Mouse (Mus musculus): ENCODE measurements around the gene 4930524J08Rik. TPM values are rescaled to one million over a fixed set of nuclear protein-coding genes. Genes with fewer than 3 reads are reported as not detected.
A peak's percentile ranks its signal among the peaks of the same experiment; 100 is the strongest.

The 4930524J08Rik gene
- polyA plus RNA-seq (2015; fragmentation: Nextera tagmentation; extraction: Ambion mirVana) = 0.52 and 0.84 TPM in 2 replicates

GRCm38 (mm10) chr5:99978699-99979442 is at the start of gene 4930524J08Rik, which contains the start of gene Hnrnpd:
4930524J08Rik (plus strand) TSS chr5:99979061.
Hnrnpd (minus strand) TSS chr5:99978938.
- H3K9me3 ChIP-seq (replicated peaks) = no peaks in the 10 kb centered on the region
- H3K36me3 ChIP-seq = no peaks in the 10 kb centered on the region
- under 1% methylated on average over 94 of the region's 97 CpGs for WGBS
- peak within 1 kb of the TSS; percentile 99 for H3K27ac ChIP-seq
- ATAC-seq (replicated peaks; ENCODE audit: insufficient number of reproducible peaks, insufficient read depth, low FRiP score, low read depth) = peak; percentile 97
- H3K4me1 ChIP-seq (replicated peaks) = peaks cover 22% of the 10 kb centered on the region
- H3K4me3 ChIP-seq = peak within 1 kb of the TSS; percentile 90
- peak within 1 kb of the TSS; percentile 83 for H3K4me2 ChIP-seq
- peak within 1 kb of the TSS; percentile 99 for H3K9ac ChIP-seq
- H3K27me3 ChIP-seq = no peaks in the 10 kb centered on the region

- no peak overlapping the region for H3K9ac ChIP-seq
- no peaks in the 10 kb centered on the region for H3K36me3 ChIP-seq
- H3K9me3 ChIP-seq (replicated peaks) = no peaks in the 10 kb centered on the region
- 74% methylated on average over 6 of the region's 6 CpGs for WGBS
- H3K27ac ChIP-seq = no peak overlapping the region
- ATAC-seq (replicated peaks; ENCODE audit: insufficient number of reproducible peaks, insufficient read depth, low FRiP score, low read depth) = no peak
- no peak overlapping the region for H3K4me3 ChIP-seq
- H3K4me2 ChIP-seq = no peak overlapping the region
- H3K27me3 ChIP-seq = no peaks in the 10 kb centered on the region
- no peaks in the 10 kb centered on the region for H3K4me1 ChIP-seq (replicated peaks)
Measured at GRCm38 (mm10) chr5:99931910-99932309, 47.0 kb upstream of the 4930524J08Rik start.

- Histone ChIP-seq H3K27ac (no peak overlapping the region), H3K9ac (no peak overlapping the region), H3K4me2 (no peak overlapping the region), H3K27me3 (no peaks in the 10 kb centered on the region), H3K36me3 (no peaks in the 10 kb centered on the region), H3K9me3 (replicated peaks) (no peaks in the 10 kb centered on the region), H3K4me3 (no peak overlapping the region), H3K4me1 (replicated peaks) (no peaks in the 10 kb centered on the region)
- ATAC-seq (replicated peaks; ENCODE audit: insufficient number of reproducible peaks, insufficient read depth, low FRiP score, low read depth) = no peak
- 70% methylated on average over 3 of the region's 3 CpGs for WGBS
Measured at GRCm38 (mm10) chr5:99939440-99939839, 39.4 kb upstream of the 4930524J08Rik start.

- Histone ChIP-seq H3K4me1 (replicated peaks) (no peaks in the 10 kb centered on the region), H3K27me3 (no peaks in the 10 kb centered on the region), H3K27ac (no peak overlapping the region), H3K9ac (no peak overlapping the region), H3K4me3 (no peak overlapping the region), H3K36me3 (peaks cover 6% of the 10 kb centered on the region; the same call in 1 of the 2 replicates), H3K4me2 (no peak overlapping the region), H3K9me3 (replicated peaks) (no peaks in the 10 kb centered on the region)
- no peak for ATAC-seq (replicated peaks; ENCODE audit: insufficient number of reproducible peaks, insufficient read depth, low FRiP score, low read depth)
- 75% methylated on average over 10 of the region's 10 CpGs for WGBS
Measured at GRCm38 (mm10) chr5:99941273-99941672, 37.6 kb upstream of the 4930524J08Rik start.

GRCm38 (mm10) chr5:99941776-99942502 is 36.9 kb upstream of the 4930524J08Rik start:
- H3K9ac ChIP-seq = no peak overlapping the region
- no peak overlapping the region for H3K4me2 ChIP-seq
- H3K9me3 ChIP-seq (replicated peaks) = no peaks in the 10 kb centered on the region
- WGBS = 56% methylated on average over 10 of the region's 10 CpGs
- no peak for ATAC-seq (replicated peaks; ENCODE audit: insufficient number of reproducible peaks, insufficient read depth, low FRiP score, low read depth)
- H3K36me3 ChIP-seq = peaks cover 6% of the 10 kb centered on the region; the same call in 1 of the 2 replicates
- H3K4me1 ChIP-seq (replicated peaks) = no peaks in the 10 kb centered on the region
- H3K4me3 ChIP-seq = no peak overlapping the region
- H3K27me3 ChIP-seq = no peaks in the 10 kb centered on the region
- H3K27ac ChIP-seq = no peak overlapping the region

GRCm38 (mm10) chr5:99952513-99952912 is 26.3 kb upstream of the 4930524J08Rik start:
- Histone ChIP-seq H3K4me1 (replicated peaks) (no peaks in the 10 kb centered on the region), H3K4me2 (no peak overlapping the region), H3K27ac (no peak overlapping the region), H3K9me3 (replicated peaks) (no peaks in the 10 kb centered on the region), H3K4me3 (no peak overlapping the region), H3K9ac (no peak overlapping the region), H3K27me3 (no peaks in the 10 kb centered on the region), H3K36me3 (peaks cover 4% of the 10 kb centered on the region; the same call in 1 of the 2 replicates)
- 75% methylated on average over 5 of the region's 5 CpGs for WGBS
- ATAC-seq (replicated peaks; ENCODE audit: insufficient number of reproducible peaks, insufficient read depth, low FRiP score, low read depth) = no peak

GRCm38 (mm10) chr5:99953883-99954282 is 25.0 kb upstream of the 4930524J08Rik start:
- Histone ChIP-seq H3K9me3 (replicated peaks) (no peaks in the 10 kb centered on the region), H3K4me3 (no peak overlapping the region), H3K4me1 (replicated peaks) (no peaks in the 10 kb centered on the region), H3K27me3 (no peaks in the 10 kb centered on the region), H3K27ac (no peak overlapping the region), H3K9ac (no peak overlapping the region), H3K36me3 (peaks cover 10% of the 10 kb centered on the region; the same call in 1 of the 2 replicates), H3K4me2 (no peak overlapping the region)
- 42% methylated on average over 1 of the region's 1 CpGs for WGBS
- ATAC-seq (replicated peaks; ENCODE audit: insufficient number of reproducible peaks, insufficient read depth, low FRiP score, low read depth) = no peak

GRCm38 (mm10) chr5:99958666-99959065 is 20.2 kb upstream of the 4930524J08Rik start:
- Histone ChIP-seq H3K27ac (no peak overlapping the region), H3K9ac (no peak overlapping the region), H3K4me2 (no peak overlapping the region), H3K36me3 (peaks cover 41% of the 10 kb centered on the region), H3K9me3 (replicated peaks) (no peaks in the 10 kb centered on the region), H3K4me3 (no peak overlapping the region), H3K4me1 (replicated peaks) (no peaks in the 10 kb centered on the region), H3K27me3 (no peaks in the 10 kb centered on the region)
- WGBS = 67% methylated on average over 1 of the region's 1 CpGs
- ATAC-seq (replicated peaks; ENCODE audit: insufficient number of reproducible peaks, insufficient read depth, low FRiP score, low read depth) = no peak

- Histone ChIP-seq H3K4me2 (no peak overlapping the region), H3K4me3 (no peak overlapping the region), H3K27ac (no peak overlapping the region), H3K4me1 (replicated peaks) (no peaks in the 10 kb centered on the region), H3K9ac (no peak overlapping the region), H3K27me3 (no peaks in the 10 kb centered on the region), H3K36me3 (peaks cover 48% of the 10 kb centered on the region), H3K9me3 (replicated peaks) (no peaks in the 10 kb centered on the region)
- WGBS = 83% methylated on average over 2 of the region's 2 CpGs
- no peak for ATAC-seq (replicated peaks; ENCODE audit: insufficient number of reproducible peaks, insufficient read depth, low FRiP score, low read depth)
Measured at GRCm38 (mm10) chr5:99959236-99959936, 19.5 kb upstream of the 4930524J08Rik start.

- no peak overlapping the region for H3K27ac ChIP-seq
- 70% methylated on average over 2 of the region's 2 CpGs for WGBS
- no peaks in the 10 kb centered on the region for H3K27me3 ChIP-seq
- H3K4me1 ChIP-seq (replicated peaks) = no peaks in the 10 kb centered on the region
- no peak overlapping the region for H3K4me2 ChIP-seq
- H3K9me3 ChIP-seq (replicated peaks) = no peaks in the 10 kb centered on the region
- no peak overlapping the region for H3K9ac ChIP-seq
- peaks cover 53% of the 10 kb centered on the region for H3K36me3 ChIP-seq
- no peak for ATAC-seq (replicated peaks; ENCODE audit: insufficient number of reproducible peaks, insufficient read depth, low FRiP score, low read depth)
- H3K4me3 ChIP-seq = no peak overlapping the region
Measured at GRCm38 (mm10) chr5:99959960-99960359, 18.9 kb upstream of the 4930524J08Rik start.

GRCm38 (mm10) chr5:99973941-99974340 is 4.9 kb upstream of the 4930524J08Rik start:
- no peak for ATAC-seq (replicated peaks; ENCODE audit: insufficient number of reproducible peaks, insufficient read depth, low FRiP score, low read depth)
- no peaks in the 10 kb centered on the region for H3K36me3 ChIP-seq
- 6% methylated on average over 2 of the region's 2 CpGs for WGBS
- no peak overlapping the region for H3K9ac ChIP-seq
- H3K4me2 ChIP-seq = peak overlapping the region; percentile 83
- H3K4me1 ChIP-seq (replicated peaks) = peaks cover 32% of the 10 kb centered on the region
- H3K4me3 ChIP-seq = peak overlapping the region; percentile 11
- H3K9me3 ChIP-seq (replicated peaks) = no peaks in the 10 kb centered on the region
- peak overlapping the region; percentile 10 for H3K27ac ChIP-seq
- no peaks in the 10 kb centered on the region for H3K27me3 ChIP-seq
